Mouse (Mus musculus) liver, postnatal 0 days (tissue): ENCODE results near the gene Map6d1. TPM values are rescaled to one million over a fixed set of nuclear protein-coding genes. Genes with fewer than 3 reads are reported as not detected.

Experiments used
- ATAC-seq: fragments of 200-750 bp; cut with Nextera tagmentation; 2 replicates; pipeline ENCODE4 v1.8.0; 2017; ENCODE audit warnings: mild to moderate bottlenecking, moderate library complexity
- DNase-seq: peaks from one replicate; pipeline ENCODE4 v3.0.0-alpha.2; 2016
- H3K27ac ChIP-seq: fragments of 300-500 bp; sonication (generic); 2 replicates; pipeline ENCODE4 v1.5.1; 2014; ENCODE audit warnings: antibody characterized with exemption, moderate library complexity, mild to moderate bottlenecking, low read depth
- H3K27me3 ChIP-seq: fragments of 300-500 bp; sonication (generic); 2 replicates; pipeline ENCODE4 v1.6.1; 2014; ENCODE audit warnings: low read length, control low read depth, mixed read lengths; ENCODE audit not compliant: insufficient read depth
- H3K36me3 ChIP-seq: fragments of 300-500 bp; sonication (generic); replicated peaks from 2 replicates; pipeline ENCODE4 v1.6.1; 2014; ENCODE audit warnings: mild to moderate bottlenecking, control low read depth, low read length, moderate library complexity, mixed read lengths; ENCODE audit not compliant: insufficient read depth
- H3K4me1 ChIP-seq: fragments of 300-500 bp; sonication (generic); 2 replicates; pipeline ENCODE4 v1.6.1; 2014; ENCODE audit warnings: antibody characterized with exemption, mild to moderate bottlenecking, control low read depth; ENCODE audit not compliant: insufficient read depth
- H3K4me2 ChIP-seq: fragments of 300-500 bp; sonication (generic); 2 replicates; pipeline ENCODE4 v1.6.1; 2014; ENCODE audit warnings: low read depth, mild to moderate bottlenecking, low read length, moderate library complexity, mixed read lengths
- H3K4me3 ChIP-seq: fragments of 300-500 bp; sonication (generic); 2 replicates; pipeline ENCODE4 v1.5.1; 2014; ENCODE audit warnings: low read depth, low read length
- H3K9ac ChIP-seq: fragments of 300-500 bp; sonication (generic); replicated peaks from 2 replicates; pipeline ENCODE4 v1.6.1; 2014; ENCODE audit warnings: mild to moderate bottlenecking, moderate library complexity
- H3K9me3 ChIP-seq: fragments of 300-500 bp; sonication (generic); 2 replicates; pipeline ENCODE4 v1.6.1; 2016; ENCODE audit warnings: mild to moderate bottlenecking, control low read depth, low read length, mixed read lengths
- CTCF ChIP-seq: sonication (generic); IDR thresholded peaks from 2 replicates; pipeline ENCODE4 v1.5.1; 2016; ENCODE audit warnings: antibody characterized with exemption, low read depth
- EP300 ChIP-seq: IDR thresholded peaks from 2 replicates; pipeline ENCODE4 v1.6.1; 2016; ENCODE audit warnings: antibody characterized with exemption, low read depth, mild to moderate bottlenecking
- WGBS: fragments of 180-500 bp; shearing (Covaris S2); extraction: QIAGEN DNeasy Blood & Tissue Kit; methylation state at CpG from one replicate; pipeline ENCODE4 v1.1.7; 2014; ENCODE audit not compliant: insufficient replicate concordance; 5-methylcytosine and 5-hydroxymethylcytosine counted together
- polyA plus RNA-seq: library from polyadenylated mRNA; unstranded; fragments of >200 nt; fragmentation: Nextera tagmentation; extraction: Ambion mirVana; gene quantifications from 2 replicates; pipeline ENCODE4 v1.2.1, GENCODE M21; 2015

Gene Map6d1
- polyA plus RNA-seq, 1 experiment from 2014 or later, result not detected

DNA sequence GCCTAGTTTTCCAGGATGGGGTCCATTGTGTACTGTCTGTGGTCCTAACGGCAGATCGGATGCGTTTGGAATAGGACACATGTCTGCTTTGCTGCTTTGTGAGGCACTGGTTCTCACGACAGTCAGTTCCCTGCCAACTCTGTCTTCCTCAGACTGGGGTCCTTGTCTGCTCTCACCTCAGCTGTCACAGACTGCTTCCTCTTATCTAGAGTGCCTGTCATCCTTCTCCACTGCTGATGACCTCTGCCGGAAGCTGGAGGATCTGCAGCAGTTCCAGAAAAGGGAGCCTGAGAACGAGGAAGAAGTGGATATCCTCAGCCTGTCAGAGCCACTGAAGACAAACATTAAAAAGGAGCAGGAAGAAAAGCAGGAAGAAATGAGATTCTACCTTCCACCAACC is 13.7 kb downstream of the Map6d1 start:
- ATAC-seq (no peak), DNase-seq (no peak)
- no peaks in the 10 kb centered on the region for H3K9me3 ChIP-seq
- 65% methylated on average over 6 of the region's 6 CpGs for WGBS
- H3K27me3 ChIP-seq, result no peaks in the 10 kb centered on the region
- H3K27ac ChIP-seq, result no peak overlapping the region
- no peak overlapping the region for H3K4me2 ChIP-seq
- no peaks in the 10 kb centered on the region for H3K4me1 ChIP-seq
- no peak overlapping the region for H3K9ac ChIP-seq
- H3K36me3 ChIP-seq, result peaks cover 53% of the 10 kb centered on the region
- no peak for TF ChIP-seq EP300
- TF ChIP-seq CTCF, result peak; percentile 41
- H3K4me3 ChIP-seq, result no peak overlapping the region

DNA sequence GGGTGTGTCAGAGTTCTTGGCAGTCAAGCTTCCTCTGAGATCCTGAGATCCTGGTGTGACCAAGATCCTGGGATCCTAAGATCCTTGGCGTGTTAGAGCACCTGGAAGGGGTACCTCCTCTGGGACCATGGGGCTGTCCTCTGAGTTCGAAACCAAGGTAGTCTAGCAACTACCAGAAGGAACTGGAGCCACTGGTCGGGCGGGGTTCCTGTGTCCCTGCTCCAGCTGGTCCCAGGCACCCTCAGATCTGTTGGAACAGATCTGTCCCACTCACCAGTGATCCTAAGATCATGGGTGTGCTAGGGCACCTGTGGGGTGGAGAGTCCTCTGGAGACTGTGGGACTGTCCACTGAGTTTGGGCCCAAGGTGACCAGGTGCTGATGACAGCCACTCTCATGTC is 14.5 kb downstream of the Map6d1 start:
- H3K36me3 ChIP-seq, result peaks cover 59% of the 10 kb centered on the region
- H3K27me3 ChIP-seq, result no peaks in the 10 kb centered on the region
- H3K4me3 ChIP-seq, result no peak overlapping the region
- no peak overlapping the region for H3K9ac ChIP-seq
- TF ChIP-seq CTCF (no peak), EP300 (no peak)
- no peaks in the 10 kb centered on the region for H3K4me1 ChIP-seq
- DNase-seq (no peak), ATAC-seq (no peak)
- H3K27ac ChIP-seq, result no peak overlapping the region
- H3K4me2 ChIP-seq, result no peak overlapping the region
- no peaks in the 10 kb centered on the region for H3K9me3 ChIP-seq
- WGBS, result 80% methylated on average over 4 of the region's 4 CpGs

DNA sequence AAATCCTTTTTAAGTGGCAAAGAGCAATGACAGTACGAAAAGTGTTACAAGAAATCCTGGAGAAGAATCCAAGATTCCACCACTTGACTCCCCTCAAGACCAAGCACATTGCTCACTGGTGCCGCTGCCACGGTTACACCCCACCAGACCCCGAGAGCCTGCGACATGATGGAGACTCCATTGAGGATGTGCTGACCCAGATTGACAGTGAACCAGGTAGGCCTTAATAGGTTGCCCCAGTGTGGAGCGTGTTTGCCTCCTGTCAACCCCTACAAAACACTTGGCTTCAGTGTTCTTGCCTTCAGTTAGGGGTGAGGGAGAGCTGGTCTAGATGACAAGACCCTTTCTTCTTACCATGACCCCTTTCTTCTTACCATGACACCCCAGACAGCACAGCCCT is 18.4 kb downstream of the Map6d1 start:
- Histone ChIP-seq H3K9me3 (no peaks in the 10 kb centered on the region), H3K4me2 (no peak overlapping the region), H3K4me1 (no peaks in the 10 kb centered on the region), H3K27ac (no peak overlapping the region), H3K4me3 (no peak overlapping the region), H3K36me3 (peaks cover 53% of the 10 kb centered on the region), H3K9ac (no peak overlapping the region), H3K27me3 (no peaks in the 10 kb centered on the region)
- ATAC-seq (no peak), DNase-seq (no peak)
- no peak for TF ChIP-seq CTCF
- no peak for TF ChIP-seq EP300
- 93% methylated on average over 6 of the region's 6 CpGs for WGBS

- peak; percentile 49 for DNase-seq
- 84% methylated on average over 3 of the region's 3 CpGs for WGBS
- Histone ChIP-seq H3K27me3 (no peaks in the 10 kb centered on the region), H3K4me3 (no peak overlapping the region), H3K4me1 (no peaks in the 10 kb centered on the region), H3K4me2 (no peak overlapping the region), H3K27ac (no peak overlapping the region), H3K36me3 (peaks cover 48% of the 10 kb centered on the region), H3K9ac (no peak overlapping the region), H3K9me3 (no peaks in the 10 kb centered on the region)
- ATAC-seq, result no peak
- TF ChIP-seq CTCF (peak; percentile 78), EP300 (no peak)
Observed at GRCm38 (mm10) chr16:20213591-20214226, 27.4 kb downstream of the Map6d1 start.

- 74% methylated on average over 5 of the region's 5 CpGs for WGBS
- no peak for TF ChIP-seq CTCF
- no peak for TF ChIP-seq EP300
- H3K4me2 ChIP-seq, result no peak overlapping the region
- H3K4me3 ChIP-seq, result no peak overlapping the region
- H3K9ac ChIP-seq, result no peak overlapping the region
- ATAC-seq (no peak), DNase-seq (no peak)
- no peaks in the 10 kb centered on the region for H3K9me3 ChIP-seq
- H3K4me1 ChIP-seq, result no peaks in the 10 kb centered on the region
- H3K27me3 ChIP-seq, result no peaks in the 10 kb centered on the region
- peaks cover 34% of the 10 kb centered on the region for H3K36me3 ChIP-seq
- no peak overlapping the region for H3K27ac ChIP-seq
Observed at GRCm38 (mm10) chr16:20199501-20200201, 41.5 kb downstream of the Map6d1 start.

- Histone ChIP-seq H3K27me3 (no peaks in the 10 kb centered on the region), H3K4me1 (no peaks in the 10 kb centered on the region), H3K9me3 (no peaks in the 10 kb centered on the region), H3K36me3 (peaks cover 38% of the 10 kb centered on the region), H3K9ac (no peak overlapping the region), H3K4me3 (no peak overlapping the region), H3K27ac (no peak overlapping the region), H3K4me2 (no peak overlapping the region)
- no peak for DNase-seq
- WGBS, result 89% methylated on average over 5 of the region's 5 CpGs
- TF ChIP-seq CTCF (no peak), EP300 (no peak)
- no peak for ATAC-seq
Observed at GRCm38 (mm10) chr16:20196962-20197361, 44.2 kb downstream of the Map6d1 start.
